Mouse (Mus musculus) G1E (cell line): ENCODE results near the gene Tcf15.

ENCODE experiments used
- CTCF ChIP-seq: IDR thresholded peaks from 2 replicates; pipeline ENCODE4 v1.5.1; 2012; ENCODE audit warnings: low read depth, low read length, inconsistent platforms, mixed read lengths
- GATA1 ChIP-seq: IDR thresholded peaks from 2 replicates; pipeline ENCODE4 v1.6.1; 2012; ENCODE audit warnings: borderline replicate concordance, low read length, inconsistent platforms, mixed read lengths
- GATA2 ChIP-seq: IDR thresholded peaks from 2 replicates; pipeline ENCODE4 v1.6.1; 2012; ENCODE audit warnings: low read depth, low read length, inconsistent platforms, borderline replicate concordance
- POLR2AphosphoS5 ChIP-seq: IDR thresholded peaks from 2 replicates; pipeline ENCODE4 v1.6.1; 2012; ENCODE audit warnings: low read depth, low read length, inconsistent platforms; ENCODE audit not compliant: insufficient replicate concordance
- TAL1 ChIP-seq: conservative IDR thresholded peaks from 2 replicates; pipeline ENCODE4 v1.6.1; 2012; ENCODE audit warnings: low read depth, low read length, inconsistent platforms, mixed read lengths

GRCm38 (mm10) chr2:152177162-152177805 is 33.9 kb downstream of the Tcf15 start:
- TF ChIP-seq CTCF (no peak), TAL1 (no peak), GATA1 (no peak), POLR2AphosphoS5 (no peak), GATA2 (no peak)
